Mouse (Mus musculus) right cerebral cortex, postnatal 25 days (tissue): ENCODE results near the gene Hhat.

ENCODE experiments used
- DNase-seq: peaks from one replicate; pipeline ENCODE4 v3.0.0; 2022

Gene Hhat

DNA sequence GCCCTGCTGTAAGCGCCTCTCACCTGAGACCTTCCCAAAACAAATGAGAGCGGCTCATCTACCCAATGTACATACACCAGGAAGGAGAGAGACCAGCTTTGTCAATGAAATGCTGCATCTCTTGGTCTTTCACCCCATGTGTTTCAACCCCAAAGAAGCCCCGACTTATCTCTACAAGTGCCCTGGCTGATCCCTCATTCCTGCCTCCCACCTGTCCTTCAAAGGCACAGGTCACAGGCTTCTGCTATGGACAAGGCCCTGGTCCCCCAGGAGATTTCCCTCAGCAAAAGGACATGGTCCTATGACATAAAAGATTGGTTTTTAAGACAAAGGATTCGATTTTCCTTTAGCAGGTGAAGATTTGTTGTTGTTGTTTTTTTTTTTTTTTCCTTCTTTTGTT lies 227.3 kb downstream of the Hhat start:
- DNase-seq: no peak

GRCm38 (mm10) chr1:192542093-192542492 lies 228.9 kb downstream of the Hhat start:
- DNase-seq: no peak

DNA sequence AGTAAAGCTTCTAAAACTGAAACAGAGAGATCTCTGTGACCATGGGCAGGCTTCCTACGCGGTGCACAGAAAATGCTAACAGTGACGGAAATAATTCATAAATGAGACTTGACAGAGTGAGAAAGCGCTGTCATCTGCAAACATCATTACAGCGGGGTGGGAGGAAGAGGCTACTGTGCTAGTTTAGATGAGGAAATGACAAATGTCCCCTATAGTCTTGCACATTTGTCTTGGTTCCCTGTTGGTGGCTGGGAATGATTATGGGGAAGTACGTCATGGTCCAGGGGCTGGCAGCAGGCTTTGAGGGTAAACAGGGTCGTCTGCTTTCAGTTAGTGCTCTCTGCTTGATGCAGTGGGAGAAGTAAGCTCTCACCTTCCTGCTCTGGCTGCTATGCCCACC lies 233.9 kb downstream of the Hhat start:
- DNase-seq: no peak

- no peak for DNase-seq
These were observed 234.6 kb downstream of the Hhat start for GRCm38 (mm10) chr1:192536440-192536839.

GRCm38 (mm10) chr1:192533016-192533415 lies 238.0 kb downstream of the Hhat start:
- no peak for DNase-seq

DNA sequence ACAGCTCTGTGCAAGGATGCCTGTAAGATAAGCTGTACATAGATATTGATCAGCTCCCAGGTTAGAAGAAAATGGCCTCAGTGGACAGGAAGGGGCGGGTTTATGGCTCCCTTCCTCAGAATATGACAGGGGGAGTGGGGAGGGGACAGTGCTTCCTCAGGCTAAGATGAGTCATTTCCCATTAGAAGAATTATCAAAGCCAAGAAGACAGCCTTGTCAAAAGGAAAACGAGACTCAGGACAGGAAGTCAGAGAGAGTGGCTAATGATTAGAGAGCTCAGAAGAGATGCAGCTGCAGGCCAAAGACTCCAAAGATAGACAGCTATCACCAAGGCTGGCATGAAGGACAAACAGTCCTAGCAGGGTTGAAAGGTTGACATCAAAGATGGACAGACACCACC lies 238.8 kb downstream of the Hhat start:
- no peak for DNase-seq

- no peak for DNase-seq
These were observed 239.4 kb downstream of the Hhat start for GRCm38 (mm10) chr1:192531490-192532146.

DNA sequence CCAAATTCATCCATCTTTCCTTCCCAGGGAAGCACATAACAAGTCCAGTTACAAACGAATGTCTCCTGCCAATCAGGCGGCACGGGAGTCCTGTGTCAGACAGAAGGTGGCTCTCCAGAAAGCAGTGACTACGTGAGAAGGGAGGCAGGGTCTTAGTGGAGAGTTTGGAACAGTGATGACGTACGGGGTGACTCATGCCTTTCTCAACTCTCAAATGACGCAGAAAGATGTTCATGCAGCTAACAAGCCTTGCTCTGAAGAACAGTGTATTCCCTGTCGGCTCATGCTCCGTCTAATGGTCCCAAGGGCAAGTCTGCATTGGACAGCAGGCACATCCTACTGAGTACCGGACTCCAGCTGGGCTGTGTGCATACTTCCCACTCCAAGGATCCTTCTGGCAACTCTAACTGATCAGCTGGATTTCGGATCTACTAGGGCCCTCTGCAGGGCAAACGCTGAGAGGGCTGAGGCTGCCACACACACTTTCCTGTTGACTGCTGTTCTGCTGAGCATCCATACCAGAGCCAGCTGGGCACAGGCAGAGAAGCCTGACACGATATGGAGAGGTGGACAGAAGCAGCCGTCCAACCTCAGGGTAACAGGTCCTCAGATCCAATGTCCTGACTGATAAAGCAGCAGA lies 245.2 kb downstream of the Hhat start:
- no peak for DNase-seq

DNA sequence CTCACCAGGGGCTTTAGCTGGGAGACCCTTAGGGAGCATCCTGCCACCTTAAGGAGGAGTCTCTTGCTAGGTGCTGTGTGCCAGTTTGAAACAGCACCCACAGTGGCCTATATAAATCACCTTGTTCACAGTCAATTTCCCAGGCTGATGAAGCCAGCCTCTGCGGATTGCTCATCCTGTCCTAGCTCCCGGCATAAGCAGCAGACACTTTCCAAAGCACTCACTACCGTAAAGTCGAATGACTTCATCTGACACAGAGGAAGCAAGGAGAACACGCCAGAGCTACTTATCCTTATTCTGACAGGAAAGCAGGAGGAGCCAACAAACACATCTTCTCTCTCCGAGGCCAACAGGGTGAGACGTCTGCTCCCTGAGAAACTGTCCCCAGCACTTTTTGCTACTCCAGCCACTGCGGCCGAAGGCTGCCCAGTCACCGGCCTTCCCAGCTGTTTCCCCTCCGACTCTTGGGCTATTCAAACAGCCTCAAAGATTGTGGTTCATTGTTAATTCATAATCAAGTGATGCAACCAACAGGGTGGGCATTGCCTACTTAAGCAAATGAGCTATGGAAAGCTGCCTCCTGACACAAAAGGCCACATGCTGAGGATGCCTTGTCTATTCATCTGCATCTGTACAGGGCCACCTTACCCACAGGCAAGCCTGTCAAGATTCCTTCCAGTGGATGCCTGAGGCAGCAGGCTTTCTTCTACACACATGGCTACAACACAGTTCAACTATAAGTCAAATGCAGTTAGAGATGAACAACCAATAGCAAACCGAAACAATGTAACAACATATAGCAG lies 248.4 kb downstream of the Hhat start:
- no peak for DNase-seq

DNA sequence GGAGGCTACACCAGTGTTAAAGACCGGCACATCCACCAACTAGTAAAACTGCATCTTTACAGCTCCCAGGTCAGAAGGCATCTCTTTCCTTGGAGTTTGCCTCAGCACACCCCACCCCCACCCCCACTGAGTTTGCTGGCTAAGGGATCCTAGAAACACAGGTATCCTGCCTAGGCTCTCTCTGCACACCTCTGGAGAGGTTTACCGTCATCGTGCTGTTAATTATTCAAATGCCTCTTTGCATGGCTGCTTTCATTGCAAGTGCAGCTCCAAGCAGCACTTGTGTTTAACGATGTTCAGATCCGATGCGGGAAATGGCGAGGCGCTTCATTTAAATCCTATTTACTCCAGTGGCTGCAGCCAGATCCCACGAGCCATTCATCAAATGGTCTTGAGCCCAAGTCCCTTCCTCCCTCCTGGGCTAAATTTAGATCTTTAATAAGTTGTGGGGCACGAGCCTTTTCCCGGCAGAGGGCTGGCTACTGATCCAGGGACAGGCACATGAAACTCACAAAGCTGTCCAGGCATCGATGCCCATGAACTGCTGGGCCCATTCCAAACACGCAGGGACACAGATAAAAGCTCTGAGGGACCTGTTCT lies 250.1 kb downstream of the Hhat start:
- DNase-seq: no peak

DNA sequence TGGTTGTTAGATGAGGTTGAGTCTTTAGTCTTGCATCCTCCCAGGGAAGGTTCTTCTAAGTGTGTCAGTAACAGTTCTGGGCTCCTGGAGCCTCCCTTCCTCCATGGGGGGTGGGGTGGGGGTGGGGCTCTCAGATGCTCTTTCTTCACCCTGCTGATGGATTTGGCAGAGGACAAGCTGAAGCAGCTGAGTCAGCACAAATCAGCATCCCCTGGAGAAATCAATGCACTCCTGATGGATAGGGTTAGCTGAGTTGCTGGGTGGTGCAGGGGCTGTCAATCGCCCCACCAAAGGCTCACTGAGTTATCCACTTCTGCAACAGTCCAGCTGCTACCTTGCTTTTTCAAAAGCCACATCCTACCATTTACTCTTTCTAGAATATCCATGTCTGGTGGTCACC lies 251.3 kb downstream of the Hhat start:
- no peak for DNase-seq

- DNase-seq: no peak
These were observed 255.7 kb downstream of the Hhat start for GRCm38 (mm10) chr1:192515373-192515772.

DNA sequence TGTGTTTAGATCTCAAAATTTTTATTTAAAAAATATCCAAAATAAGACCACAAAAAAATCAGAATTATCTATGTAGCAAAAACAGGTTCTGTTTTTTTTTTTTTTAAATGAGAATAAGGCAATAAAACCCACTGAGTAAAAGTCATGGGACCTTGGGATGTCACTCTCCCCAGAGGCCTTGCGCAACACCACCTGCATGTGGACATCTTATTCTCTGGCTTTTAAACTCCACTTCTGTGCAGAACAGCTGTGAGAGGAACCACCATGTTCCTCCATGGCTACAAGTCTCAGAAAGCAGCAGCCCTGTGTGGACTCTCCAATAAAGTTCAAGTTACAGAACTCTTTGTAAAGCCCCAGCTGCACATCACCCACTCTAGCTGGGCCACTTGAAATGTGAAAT lies 258.2 kb downstream of the Hhat start:
- DNase-seq: no peak

DNA sequence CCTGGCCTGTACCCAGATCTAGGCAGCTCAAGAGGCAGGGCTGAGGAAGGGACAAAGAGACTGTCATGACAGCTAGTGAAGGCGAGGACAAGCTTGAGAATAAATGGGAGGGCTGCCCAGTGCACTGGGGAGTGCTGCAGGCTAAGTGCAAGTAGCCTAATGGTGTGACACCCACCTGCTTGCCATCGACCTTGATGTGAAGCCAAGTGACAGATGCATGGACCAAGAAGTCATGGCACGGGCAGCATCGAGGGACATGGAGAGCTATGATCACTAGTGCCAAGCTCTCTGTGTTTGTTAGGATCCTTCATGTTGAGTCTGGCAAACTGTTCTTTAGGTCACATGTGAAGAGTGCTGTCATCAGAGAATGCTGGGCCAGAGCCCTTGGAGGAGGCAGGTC lies 267.4 kb downstream of the Hhat start:
- DNase-seq: no peak

DNA sequence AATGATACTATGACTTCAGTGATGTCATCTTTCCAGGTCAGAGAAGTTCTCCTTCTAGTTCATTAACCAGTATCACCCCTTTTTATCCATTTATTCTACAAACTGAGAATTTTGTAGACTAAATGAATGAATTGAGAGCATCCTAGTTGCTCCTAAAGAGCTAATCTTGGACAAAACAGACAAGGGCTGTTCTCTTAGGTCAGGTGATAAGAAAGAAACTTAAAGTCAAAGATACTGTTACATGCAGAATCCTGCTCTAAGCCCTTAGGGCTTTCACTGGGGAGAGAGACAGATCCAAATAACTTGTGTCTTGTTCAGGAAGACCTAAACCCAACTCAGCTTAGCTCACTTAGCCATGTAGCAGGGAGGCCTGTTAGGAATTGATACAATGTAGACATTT lies 268.2 kb downstream of the Hhat start:
- no peak for DNase-seq

- no peak for DNase-seq
These were observed 269.0 kb downstream of the Hhat start for GRCm38 (mm10) chr1:192502016-192502415.

GRCm38 (mm10) chr1:192497505-192497904 lies 273.5 kb downstream of the Hhat start:
- no peak for DNase-seq

DNA sequence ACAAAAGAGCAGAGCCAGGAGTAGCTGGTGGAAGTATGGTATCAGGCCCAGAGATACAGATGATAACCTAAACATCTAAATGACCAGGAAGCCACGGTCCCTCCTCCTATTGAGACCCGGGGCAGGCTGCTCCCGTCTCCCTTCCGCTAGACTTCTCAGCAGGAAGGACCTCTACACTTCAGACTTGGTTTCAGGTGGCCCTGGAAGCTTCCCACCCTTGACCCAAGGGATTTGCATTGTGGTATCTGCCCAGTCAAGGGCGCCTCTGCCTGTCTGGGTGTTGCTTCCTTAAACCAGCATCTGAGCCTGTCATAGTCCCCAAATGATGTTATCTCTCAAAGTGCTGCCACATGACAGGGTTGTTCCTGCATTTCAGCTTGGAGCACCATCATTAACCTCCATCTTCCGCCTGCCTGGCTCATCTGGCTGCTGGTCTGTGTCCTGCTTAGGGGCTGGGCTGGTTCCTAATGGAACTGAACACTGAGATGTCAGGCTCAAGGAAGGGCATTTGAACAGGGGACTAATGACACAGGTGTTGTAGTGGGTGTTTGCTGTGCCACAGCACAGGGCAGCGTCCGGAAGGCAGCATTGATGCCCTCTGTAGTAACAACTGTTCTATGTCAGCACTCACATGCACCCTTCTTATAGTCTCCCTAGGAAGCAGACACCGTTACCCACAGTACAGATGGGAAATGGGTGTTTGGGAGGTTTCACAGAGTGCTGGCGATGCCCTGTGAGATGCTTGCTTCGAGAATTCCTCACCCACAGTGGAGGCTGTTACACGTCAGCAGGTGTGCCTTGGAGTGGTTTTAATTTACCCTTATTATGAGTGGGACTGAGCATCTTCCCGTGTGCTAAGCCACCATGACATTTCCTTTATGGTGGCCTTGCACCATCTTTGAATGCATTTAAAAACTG lies 280.9 kb downstream of the Hhat start:
- no peak for DNase-seq

DNA sequence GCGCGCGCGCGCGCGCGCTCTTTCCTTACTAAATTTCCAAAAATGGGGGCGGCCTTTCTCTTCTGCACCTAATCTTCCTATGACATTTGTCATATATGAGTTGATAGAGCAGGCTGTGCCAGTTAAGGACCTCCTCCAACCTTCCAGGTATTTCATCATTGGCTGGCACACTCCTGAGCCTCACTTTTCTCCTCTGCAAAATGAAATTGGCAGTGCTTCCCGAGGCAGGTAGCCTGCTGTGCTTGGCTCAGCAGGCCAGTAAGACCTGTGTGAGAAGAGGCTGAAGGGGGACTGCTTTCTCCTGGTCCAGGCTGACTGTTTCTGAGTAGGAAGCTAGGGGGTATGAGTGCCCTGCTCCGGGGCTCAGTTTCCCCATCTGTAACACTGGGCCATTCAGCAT lies 283.5 kb downstream of the Hhat start:
- DNase-seq: no peak

- DNase-seq: no peak
These were observed 286.0 kb downstream of the Hhat start for GRCm38 (mm10) chr1:192485030-192485429.

DNA sequence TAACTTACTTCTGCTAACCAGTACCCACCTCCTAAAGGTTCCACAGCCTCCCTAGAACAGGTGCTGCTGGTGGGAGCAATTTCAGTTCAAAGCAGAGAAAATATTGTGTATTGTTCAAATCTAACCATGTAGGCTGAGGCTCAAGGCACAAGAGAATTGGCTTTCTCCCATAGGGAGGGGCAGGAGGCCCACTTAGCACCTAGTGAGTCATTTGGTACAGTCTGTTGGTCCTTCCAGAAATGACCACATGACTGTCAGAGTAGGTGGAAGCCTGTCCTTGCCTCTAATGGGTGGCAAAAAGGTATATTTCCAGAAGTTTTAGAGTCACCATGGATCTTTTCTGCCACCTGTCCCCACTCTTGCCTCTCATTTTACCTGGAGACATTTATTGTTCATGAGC lies 289.6 kb downstream of the Hhat start:
- DNase-seq: no peak

DNA sequence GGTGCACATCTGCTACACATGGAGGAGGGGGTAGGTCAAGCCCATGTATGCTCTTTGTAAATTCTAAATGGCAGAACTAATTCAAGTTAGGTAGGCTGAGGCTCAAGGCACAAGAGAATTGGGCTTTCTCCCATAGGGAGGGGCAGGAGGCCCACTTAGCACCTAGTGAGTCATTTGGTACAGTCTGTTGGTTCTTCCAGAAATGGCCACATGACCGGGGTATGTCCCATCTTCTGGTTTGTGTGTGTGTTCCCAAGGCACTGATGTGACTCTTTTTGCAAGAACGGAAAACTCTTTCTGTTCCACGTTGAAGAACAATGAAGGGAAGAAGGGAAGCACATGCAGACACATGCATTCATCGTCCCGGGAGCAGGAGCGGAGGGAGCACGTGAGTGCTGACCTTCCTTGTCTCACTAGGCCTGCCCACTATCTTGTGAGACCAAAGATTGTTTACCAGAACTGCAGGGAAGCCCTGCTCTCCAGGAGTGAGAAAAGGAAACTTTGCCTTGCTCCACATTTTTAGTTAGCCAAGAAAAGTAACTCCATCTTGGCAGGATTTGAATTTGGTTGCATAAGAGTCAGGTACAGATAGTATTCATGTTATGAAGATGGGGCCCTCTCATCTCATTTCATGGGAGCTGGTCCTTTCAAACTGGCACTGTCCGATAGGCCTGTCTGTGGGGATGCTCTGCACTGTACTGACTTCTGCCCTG lies 290.8 kb downstream of the Hhat start:
- DNase-seq: no peak
